12 mouse cellular contexts compared by ENCODE assay signal in genomic region chr2:152905036-152905829, GRCm38 (mm10). TPM values are rescaled to one million over a fixed set of nuclear protein-coding genes. Genes with fewer than 3 reads are reported as not detected.
DNase-seq lines count a peak whose midpoint lies in the region; ATAC-seq and TF ChIP-seq lines count a peak whose summit lies in the region.
"Had no signal": no experiment of that assay in that cellular context is flagged by ENCODE, and none has a peak within 500 bp of the region (broad histone marks: within the 10 kb centered on the region; RNA-seq: fewer than 3 reads in every experiment).

No protein-coding gene starts in this region.

- no peak overlapping the region for H3K4me2 ChIP-seq in lung, embryonic 16.5 days (ENCODE audit: low read depth, low read length)
- peak overlapping the region; percentile 42 for H3K4me2 ChIP-seq in heart, embryonic 13.5 days
- H3K4me2 ChIP-seq in myocyte (ENCODE audit: low read depth), result peak overlapping the region; percentile 61
- no peak overlapping the region for H3K4me2 ChIP-seq in hindbrain, postnatal 0 days (ENCODE audit: low read depth, low read length)
- no peak overlapping the region for H3K4me2 ChIP-seq in midbrain, embryonic 11.5 days

- TF ChIP-seq CTCF in hindbrain, postnatal 0 days (IDR thresholded peaks at IDR 0.05; ENCODE audit: low read depth), result no peak

- no peaks in the 10 kb centered on the region for H3K9me3 ChIP-seq in lung, embryonic 16.5 days (ENCODE audit: control insufficient read depth, low read length)
- H3K9me3 ChIP-seq in heart, embryonic 13.5 days, result no peaks in the 10 kb centered on the region
- H3K9me3 ChIP-seq in hindbrain, postnatal 0 days (ENCODE audit: low read length), result no peaks in the 10 kb centered on the region
- H3K9me3 ChIP-seq in midbrain, embryonic 11.5 days (ENCODE audit: control insufficient read depth, low read length), result no peaks in the 10 kb centered on the region

- H3K36me3 ChIP-seq in lung, embryonic 16.5 days (ENCODE audit: control insufficient read depth, insufficient read depth, low read length), result no peaks in the 10 kb centered on the region
- no peaks in the 10 kb centered on the region for H3K36me3 ChIP-seq in heart, embryonic 13.5 days
- no peaks in the 10 kb centered on the region for H3K36me3 ChIP-seq in myocyte (ENCODE audit: control insufficient read depth, insufficient read depth)
- no peaks in the 10 kb centered on the region for H3K36me3 ChIP-seq in hindbrain, postnatal 0 days (ENCODE audit: insufficient read depth, low read length)
- H3K36me3 ChIP-seq in midbrain, embryonic 11.5 days (ENCODE audit: control insufficient read depth, insufficient read depth, low read length), result no peaks in the 10 kb centered on the region

- no peak overlapping the region for H3ac ChIP-seq in myocyte (ENCODE audit: control insufficient read depth, insufficient read length)

- 41% methylated on average over 11 of the region's 11 CpGs for WGBS in lung, embryonic 16.5 days
- 33% methylated on average over 11 of the region's 11 CpGs for WGBS in heart, embryonic 13.5 days
- WGBS in hindbrain, postnatal 0 days, result 69% methylated on average over 11 of the region's 11 CpGs
- WGBS in midbrain, embryonic 11.5 days, result 77% methylated on average over 11 of the region's 11 CpGs

- H3K4me1 ChIP-seq in lung, embryonic 16.5 days (replicated peaks; ENCODE audit: control insufficient read depth, insufficient read depth, low read length), result peaks cover 16% of the 10 kb centered on the region
- H3K4me1 ChIP-seq in heart, embryonic 13.5 days, result peaks cover 45% of the 10 kb centered on the region
- peaks cover 5% of the 10 kb centered on the region; the same call in 1 of the 2 replicates for H3K4me1 ChIP-seq in hindbrain, postnatal 0 days (ENCODE audit: insufficient read depth, low read length)
- H3K4me1 ChIP-seq in midbrain, embryonic 11.5 days (ENCODE audit: control insufficient read depth, insufficient read depth, low read length), result peaks cover 8% of the 10 kb centered on the region; the same call in 1 of the 2 replicates

- H3K27me3 ChIP-seq in lung, embryonic 16.5 days (ENCODE audit: control insufficient read depth, insufficient read depth, low read depth, low read length), result no peaks in the 10 kb centered on the region
- peaks cover 13% of the 10 kb centered on the region for H3K27me3 ChIP-seq in heart, embryonic 13.5 days (replicated peaks)
- H3K27me3 ChIP-seq in myocyte (ENCODE audit: control insufficient read depth, insufficient read depth, insufficient read length), result no peaks in the 10 kb centered on the region
- H3K27me3 ChIP-seq in hindbrain, postnatal 0 days (ENCODE audit: insufficient read depth, low read length), result no peaks in the 10 kb centered on the region
- no peaks in the 10 kb centered on the region for H3K27me3 ChIP-seq in midbrain, embryonic 11.5 days (ENCODE audit: control insufficient read depth, insufficient read depth, low read length)

- no peaks in the 10 kb centered on the region for H3K79me2 ChIP-seq in myocyte (ENCODE audit: control insufficient read depth, insufficient read depth)

- no peak overlapping the region for H3K9ac ChIP-seq in lung, embryonic 16.5 days (ENCODE audit: low read length)
- no peak overlapping the region; the same call in 1 of the 2 replicates for H3K9ac ChIP-seq in heart, embryonic 13.5 days
- H3K9ac ChIP-seq in hindbrain, postnatal 0 days (replicated peaks; ENCODE audit: low read length), result no peak overlapping the region
- H3K9ac ChIP-seq in midbrain, embryonic 11.5 days (ENCODE audit: low read length), result no peak overlapping the region

- 0 out of 2 replicates have a peak overlapping the region, but pooled peaks have one; percentile 17 for H3K27ac ChIP-seq in lung, embryonic 16.5 days (ENCODE audit: low read length)
- peak overlapping the region; percentile 90 for H3K27ac ChIP-seq in heart, embryonic 13.5 days (replicated peaks)
- no peak overlapping the region for H3K27ac ChIP-seq in hindbrain, postnatal 0 days
- no peak overlapping the region for H3K27ac ChIP-seq in midbrain, embryonic 11.5 days (ENCODE audit: low read depth, low read length)

- peak; percentile 26 for DNase-seq in CD4-positive, CD25-positive, alpha-beta regulatory T cell, adult 2 months (ENCODE audit: low read depth, low spot score)
- no peak for DNase-seq in lung, postnatal 25 days (ENCODE audit: low spot score)
- DNase-seq in hindbrain, postnatal 0 days (ENCODE audit: low spot score), result no peak
- no peak for DNase-seq in midbrain, embryonic 11.5 days (ENCODE audit: low spot score, missing footprints)
- DNase-seq: gastrocnemius, postnatal 10 days; right cerebral cortex, postnatal 25 days had no signal

- ATAC-seq in CD4-positive, CD25-positive, alpha-beta regulatory T cell, adult 4 months, result no peak
- ATAC-seq in lung, embryonic 16.5 days (ENCODE audit: low read depth), result peak; percentile 35; the same call in 1 of the 2 replicates
- ATAC-seq in heart, embryonic 13.5 days (ENCODE audit: extremely low read depth, insufficient number of reproducible peaks, low FRiP score, low TSS enrichment), result peak; percentile 32; the same call in 1 of the 2 replicates
- ATAC-seq in hindbrain, postnatal 0 days, result no peak
- no peak for ATAC-seq in midbrain, embryonic 11.5 days (ENCODE audit: low FRiP score)

- H3K4me3 ChIP-seq in lung, embryonic 16.5 days (ENCODE audit: low read length), result no peak overlapping the region
- no peak overlapping the region for H3K4me3 ChIP-seq in heart, embryonic 13.5 days
- no peak overlapping the region for H3K4me3 ChIP-seq in myocyte
- no peak overlapping the region for H3K4me3 ChIP-seq in hindbrain, postnatal 0 days (ENCODE audit: low read length)
- H3K4me3 ChIP-seq in midbrain, embryonic 11.5 days (ENCODE audit: low read depth, low read length), result no peak overlapping the region

- no peak for TF ChIP-seq POLR2A in myocyte (IDR thresholded peaks at IDR 0.05; ENCODE audit: insufficient read length, low read depth)

TF ChIP-seq in myocyte, 11 proteins besides CTCF, POLR2A, EP300 and RAD21:
- TF ChIP-seq MYOG (IDR thresholded peaks at IDR 0.05; ENCODE audit: control insufficient read depth in 1 of 3, insufficient read depth in 1 of 3, insufficient read length in 2 of 3, low read depth in 2 of 3) (peak; percentile 61 to 88 (median 67)), POLR2AphosphoS2 (IDR thresholded peaks at IDR 0.05; ENCODE audit: insufficient read length, low read depth) (no peak), MYOD1 (IDR thresholded peaks at IDR 0.05; ENCODE audit: control insufficient read depth in 1 of 3, insufficient read length in 2 of 3, low read depth in 2 of 3) (peak; percentile 12 to 95 (median 92)), TCF12 (IDR thresholded peaks at IDR 0.05; ENCODE audit: insufficient read depth, poor library complexity, severe bottlenecking) (peak; percentile 39)

RNA-seq across cellular contexts. Expression of gene Mylk2, which starts 5.9 kb away (rescaled TPM):
- not detected for polyA plus RNA-seq in CD4-positive, CD25-positive, alpha-beta regulatory T cell, adult 4 months (2017; shearing (Covaris generic))
- polyA plus RNA-seq in lung, embryonic 16.5 days (2015; fragmentation: Nextera tagmentation; extraction: Ambion mirVana), result 0.16 and 0.43 TPM in 2 replicates
- polyA plus RNA-seq in heart, embryonic 13.5 days (2015; fragmentation: Nextera tagmentation; extraction: Ambion mirVana), result 0.19 and 0.29 TPM in 2 replicates
- 8.2 TPM for polyA plus RNA-seq in myocyte (2012; fragmentation: generic; extraction: Trizol)
- 0.14 and 0.58 TPM in 2 replicates for total RNA-seq in hindbrain, postnatal 0 days (2014; rRNA removed)
- polyA plus RNA-seq in hindbrain, postnatal 0 days (2015; fragmentation: Nextera tagmentation; extraction: Ambion mirVana), result 0.08 and 0.20 TPM in 2 replicates
- polyA plus RNA-seq in midbrain, embryonic 11.5 days (2014; fragmentation: Nextera tagmentation; extraction: Ambion mirVana), result not detected in 2 replicates
- total RNA-seq: common myeloid progenitor, adult 5-6 weeks; layer of hippocampus, postnatal 10 days had no signal

RNA-seq across cellular contexts. Expression of gene Foxs1, which starts 27.8 kb away (rescaled TPM):
- polyA plus RNA-seq in CD4-positive, CD25-positive, alpha-beta regulatory T cell, adult 4 months (2017; shearing (Covaris generic)), result not detected
- 9.1 and 9.3 TPM in 2 replicates for polyA plus RNA-seq in lung, embryonic 16.5 days (2015; fragmentation: Nextera tagmentation; extraction: Ambion mirVana)
- polyA plus RNA-seq in heart, embryonic 13.5 days (2015; fragmentation: Nextera tagmentation; extraction: Ambion mirVana), result 2.5 and 2.7 TPM in 2 replicates
- polyA plus RNA-seq in myocyte (2012; fragmentation: generic; extraction: Trizol), result 31.3 TPM
- total RNA-seq in hindbrain, postnatal 0 days (2014; rRNA removed), result 2.5 and 5.0 TPM in 2 replicates
- 2.8 TPM in 2 replicates for polyA plus RNA-seq in hindbrain, postnatal 0 days (2015; fragmentation: Nextera tagmentation; extraction: Ambion mirVana)
- polyA plus RNA-seq in midbrain, embryonic 11.5 days (2014; fragmentation: Nextera tagmentation; extraction: Ambion mirVana), result 2.1 and 2.6 TPM in 2 replicates
- total RNA-seq: common myeloid progenitor, adult 5-6 weeks had no signal

RNA-seq across cellular contexts. Expression of gene Dusp15, which starts 46.3 kb away (rescaled TPM):
- under 1 TPM in 1 of 2 experiments, not detected in 1; 0.11 TPM for polyA plus RNA-seq in CD4-positive, CD25-positive, alpha-beta regulatory T cell, adult 4 months (2017; shearing (Covaris generic))
- polyA plus RNA-seq in lung, embryonic 16.5 days (2015; fragmentation: Nextera tagmentation; extraction: Ambion mirVana), result 0.14 TPM in 1 of 2 replicates, not detected in the other
- polyA plus RNA-seq in heart, embryonic 13.5 days (2015; fragmentation: Nextera tagmentation; extraction: Ambion mirVana), result 0.15 and 0.51 TPM in 2 replicates
- polyA plus RNA-seq in myocyte (2012; fragmentation: generic; extraction: Trizol), result 0.02 TPM
- total RNA-seq in hindbrain, postnatal 0 days (2014; rRNA removed), result 32.0 and 47.0 TPM in 2 replicates
- 20.8 and 21.2 TPM in 2 replicates for polyA plus RNA-seq in hindbrain, postnatal 0 days (2015; fragmentation: Nextera tagmentation; extraction: Ambion mirVana)
- 0.46 and 0.89 TPM in 2 replicates for polyA plus RNA-seq in midbrain, embryonic 11.5 days (2014; fragmentation: Nextera tagmentation; extraction: Ambion mirVana)
- total RNA-seq: common myeloid progenitor, adult 5-6 weeks had no signal

RNA-seq across cellular contexts. Expression of gene Ttll9, which starts 57.1 kb away (rescaled TPM):
- polyA plus RNA-seq in CD4-positive, CD25-positive, alpha-beta regulatory T cell, adult 4 months (2017; shearing (Covaris generic)), result 1 to 10 TPM in 1 of 2 experiments, under 1 TPM in 1; 0.78 to 2.0 TPM
- 1.5 and 2.5 TPM in 2 replicates for polyA plus RNA-seq in lung, embryonic 16.5 days (2015; fragmentation: Nextera tagmentation; extraction: Ambion mirVana)
- 0.23 and 0.44 TPM in 2 replicates for polyA plus RNA-seq in heart, embryonic 13.5 days (2015; fragmentation: Nextera tagmentation; extraction: Ambion mirVana)
- polyA plus RNA-seq in myocyte (2012; fragmentation: generic; extraction: Trizol), result not detected
- 5.2 and 7.3 TPM in 2 replicates for total RNA-seq in hindbrain, postnatal 0 days (2014; rRNA removed)
- polyA plus RNA-seq in hindbrain, postnatal 0 days (2015; fragmentation: Nextera tagmentation; extraction: Ambion mirVana), result 5.9 and 6.5 TPM in 2 replicates
- 1.1 and 2.0 TPM in 2 replicates for polyA plus RNA-seq in midbrain, embryonic 11.5 days (2014; fragmentation: Nextera tagmentation; extraction: Ambion mirVana)
- total RNA-seq: gastrocnemius, postnatal 10 days had no signal

RNA-seq across cellular contexts. Expression of gene Tpx2, which starts 57.5 kb away (rescaled TPM):
- 1 to 10 TPM; 4.0 to 9.7 TPM for polyA plus RNA-seq in CD4-positive, CD25-positive, alpha-beta regulatory T cell, adult 4 months (2017; shearing (Covaris generic))
- 85.8 and 101 TPM in 2 replicates for polyA plus RNA-seq in lung, embryonic 16.5 days (2015; fragmentation: Nextera tagmentation; extraction: Ambion mirVana)
- polyA plus RNA-seq in heart, embryonic 13.5 days (2015; fragmentation: Nextera tagmentation; extraction: Ambion mirVana), result 51.1 and 55.5 TPM in 2 replicates
- 26.3 TPM for polyA plus RNA-seq in myocyte (2012; fragmentation: generic; extraction: Trizol)
- 8.1 and 15.6 TPM in 2 replicates for total RNA-seq in hindbrain, postnatal 0 days (2014; rRNA removed)
- polyA plus RNA-seq in hindbrain, postnatal 0 days (2015; fragmentation: Nextera tagmentation; extraction: Ambion mirVana), result 14.3 and 21.0 TPM in 2 replicates
- 166 and 187 TPM in 2 replicates for polyA plus RNA-seq in midbrain, embryonic 11.5 days (2014; fragmentation: Nextera tagmentation; extraction: Ambion mirVana)

Comparison
In these comparisons a context has a peak if more than half of its experiments do, and no peak if none do; other contexts are left out.
1. ATAC-seq: peak in lung, embryonic 16.5 days (single experiment) and heart, embryonic 13.5 days (single experiment); none in CD4-positive, CD25-positive, alpha-beta regulatory T cell, adult 4 months (single experiment), hindbrain, postnatal 0 days (single experiment) and midbrain, embryonic 11.5 days (single experiment).
2. H3K27ac ChIP-seq: peak in lung, embryonic 16.5 days (single experiment) and heart, embryonic 13.5 days (single experiment); none in hindbrain, postnatal 0 days (single experiment) and midbrain, embryonic 11.5 days (single experiment).
3. H3K4me2 ChIP-seq: peak in heart, embryonic 13.5 days (single experiment) and myocyte (single experiment); none in lung, embryonic 16.5 days (single experiment), hindbrain, postnatal 0 days (single experiment) and midbrain, embryonic 11.5 days (single experiment).
4. RNA of gene Dusp15, which starts 46.3 kb away (polyA plus RNA-seq): 20.8 to 21.2 TPM in hindbrain, postnatal 0 days; 0.46 to 0.89 TPM in midbrain, embryonic 11.5 days, 0.15 to 0.51 TPM in heart, embryonic 13.5 days, 0.11 TPM in CD4-positive, CD25-positive, alpha-beta regulatory T cell, adult 4 months, 0.02 TPM in myocyte (single experiment) and 0.14 TPM in lung, embryonic 16.5 days; every median in the first group is over 10 times any median in the second.